Mouse (Mus musculus): ENCODE results near the gene Dcaf17. TPM values are rescaled to one million over a fixed set of nuclear protein-coding genes. Genes with fewer than 3 reads are reported as not detected.

Gene Dcaf17
- total RNA-seq, 2 experiments from 2014 or later: 3.6 to 3.9 TPM

Other genes starting within 250 kb of the Dcaf17 start
- 10 to 100 TPM; 28.9 to 33.9 TPM for gene Tlk1, start 229.6 kb upstream of the Dcaf17 start, total RNA-seq (2021)
- 1 to 10 TPM; 4.8 TPM for gene Mettl8, start 255 bp downstream of the Dcaf17 start, total RNA-seq (2021)
- under 1 TPM; 0.35 to 0.46 TPM for gene Cybrd1, start 62.6 kb downstream of the Dcaf17 start, total RNA-seq (2021)
- 10 to 100 TPM; 39.0 to 39.6 TPM for gene Dync1i2, start 156.4 kb downstream of the Dcaf17 start, total RNA-seq (2021)